Mouse (Mus musculus): ENCODE results near the gene Gadl1. TPM values are rescaled to one million over a fixed set of nuclear protein-coding genes. Genes with fewer than 3 reads are reported as not detected.

Gene Gadl1
- total RNA-seq, 1 experiment from 2014 or later: not detected

DNA sequence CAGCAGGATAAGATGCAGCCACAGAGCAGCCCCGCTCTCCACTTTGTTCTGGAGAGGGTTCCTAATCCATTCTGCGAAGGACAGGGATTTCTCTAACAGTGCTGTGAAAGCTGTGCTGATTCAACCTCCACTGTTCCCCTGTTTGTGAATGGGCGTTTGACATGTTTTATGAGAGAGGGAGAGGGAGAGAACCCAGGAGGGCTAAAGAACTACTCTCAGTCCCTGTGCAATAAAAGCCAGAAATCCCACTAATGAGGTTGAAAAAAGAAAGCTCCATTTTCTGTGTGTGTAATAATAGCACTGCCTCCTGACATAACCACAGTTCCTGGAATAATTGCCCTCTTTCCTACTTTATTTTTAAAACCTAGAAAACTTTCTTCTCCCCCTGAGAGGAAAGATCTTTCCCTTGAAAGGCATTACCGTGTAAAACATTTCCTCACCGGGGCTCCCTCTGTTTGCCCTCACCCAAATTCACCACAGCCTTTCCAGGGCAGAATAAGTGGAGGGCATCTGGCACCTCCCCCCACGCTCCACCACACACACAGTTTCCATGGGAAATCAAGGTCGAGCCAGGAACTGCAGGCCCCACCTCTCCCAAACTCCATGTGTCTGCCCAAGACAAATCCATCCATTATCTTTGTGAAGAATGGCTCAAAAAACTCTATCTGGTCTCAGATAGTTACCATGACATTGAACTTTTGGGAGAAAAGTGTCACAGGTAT lies 24.1 kb downstream of the Gadl1 start:
- no peak for ATAC-seq (replicated peaks; ENCODE audit: insufficient number of reproducible peaks, low FRiP score, low TSS enrichment, poor library complexity, severe bottlenecking)

DNA sequence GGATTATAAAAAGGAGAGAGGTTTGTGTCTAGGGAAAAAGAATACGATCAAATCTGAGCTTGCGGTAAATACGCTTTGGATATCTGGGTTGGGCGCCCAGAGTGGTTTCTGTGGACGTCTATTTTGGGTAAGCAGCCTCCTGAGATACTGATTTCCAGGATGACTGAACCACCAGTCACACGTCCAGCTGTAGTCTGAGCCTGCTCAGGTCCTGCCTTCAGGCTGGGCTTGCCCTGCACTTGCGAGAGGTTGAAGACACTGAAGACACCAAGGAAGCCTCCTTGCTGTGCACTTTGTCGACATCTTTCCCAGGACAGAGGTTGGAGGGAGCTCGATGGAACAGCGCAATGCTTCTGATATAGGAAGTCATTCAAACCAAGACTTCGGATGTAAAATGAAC lies 25.0 kb downstream of the Gadl1 start:
- no peak for ATAC-seq (replicated peaks; ENCODE audit: insufficient number of reproducible peaks, low FRiP score, low TSS enrichment, poor library complexity, severe bottlenecking)

DNA sequence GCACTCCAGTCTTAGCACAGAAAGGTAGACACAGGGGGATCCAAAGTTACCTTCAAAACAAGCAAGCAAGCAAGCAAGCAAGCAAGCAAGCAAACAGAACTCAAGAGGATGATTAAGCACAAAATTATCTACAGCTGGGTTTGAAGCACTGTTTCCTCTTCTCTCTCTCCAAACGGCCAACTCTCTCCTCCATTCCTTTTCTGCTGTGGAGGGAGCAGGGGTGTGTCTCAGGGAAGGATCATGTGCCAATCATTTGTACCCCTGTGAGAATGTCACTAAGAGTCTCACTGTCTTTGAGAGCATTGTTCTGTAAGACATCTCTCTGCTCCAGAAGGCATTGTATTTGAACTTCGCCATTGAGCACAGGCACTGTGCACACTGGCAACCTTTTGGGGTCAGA lies 27.1 kb downstream of the Gadl1 start:
- no peak for ATAC-seq (replicated peaks; ENCODE audit: insufficient number of reproducible peaks, low FRiP score, low TSS enrichment, poor library complexity, severe bottlenecking)

DNA sequence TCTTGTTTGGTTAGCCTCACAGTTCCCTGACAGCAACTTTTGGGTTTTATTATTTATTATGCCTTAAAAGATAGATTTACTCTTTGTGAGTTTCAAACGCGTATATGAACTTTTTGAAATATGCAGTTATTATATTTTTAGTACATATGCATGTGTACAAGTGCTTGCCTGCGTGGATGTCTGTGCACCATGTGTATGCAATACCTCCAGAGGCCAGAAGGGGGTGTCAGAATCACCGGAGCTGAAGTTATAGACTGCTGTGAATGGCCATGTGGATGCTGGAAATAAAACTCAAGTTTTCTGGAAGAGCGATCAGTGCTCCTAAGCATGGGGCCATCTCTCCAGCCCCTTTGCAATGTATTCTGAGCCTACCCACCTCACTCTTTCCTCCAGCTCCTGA lies 28.7 kb downstream of the Gadl1 start:
- ATAC-seq (replicated peaks; ENCODE audit: insufficient number of reproducible peaks, low FRiP score, low TSS enrichment, poor library complexity, severe bottlenecking): no peak

DNA sequence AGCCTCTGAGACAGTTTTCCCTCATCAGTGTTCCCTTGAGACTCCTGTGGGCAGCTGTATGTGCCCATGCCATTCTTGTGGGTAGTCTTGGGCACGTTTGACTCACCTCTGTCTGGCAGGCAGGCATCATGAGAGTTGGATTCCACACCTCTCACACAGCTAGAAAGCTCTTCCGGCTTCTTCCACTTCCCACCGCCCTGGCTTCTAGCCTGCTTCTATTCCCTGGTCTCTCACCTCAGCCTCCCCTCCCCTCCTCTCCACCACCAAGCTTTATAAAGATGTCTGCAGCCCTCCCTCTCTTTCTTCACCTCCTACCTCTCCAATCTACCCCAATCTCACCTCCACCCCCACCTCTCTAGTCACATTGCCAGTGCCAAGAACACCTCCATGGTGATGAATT lies 30.2 kb downstream of the Gadl1 start:
- ATAC-seq (replicated peaks; ENCODE audit: insufficient number of reproducible peaks, low FRiP score, low TSS enrichment, poor library complexity, severe bottlenecking): no peak

DNA sequence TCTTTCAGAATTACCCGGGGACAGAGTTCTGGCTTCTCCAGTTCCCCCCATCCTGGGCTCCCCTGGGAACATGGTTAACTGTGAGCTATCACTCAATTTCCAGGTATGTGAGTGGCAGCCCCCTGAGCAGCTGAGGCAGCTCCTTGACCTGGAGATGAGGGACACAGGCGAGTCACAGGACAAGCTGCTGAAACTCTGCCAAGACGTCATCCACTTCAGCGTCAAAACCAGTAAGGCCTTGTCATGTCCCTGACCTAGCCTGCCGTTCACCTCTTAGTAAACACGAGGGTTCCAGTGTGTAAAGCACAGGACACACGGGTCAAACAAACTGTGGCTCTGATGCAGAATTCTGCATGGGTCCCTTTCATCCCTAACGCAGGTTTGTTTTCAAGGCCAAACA lies 31.9 kb downstream of the Gadl1 start:
- ATAC-seq (replicated peaks; ENCODE audit: insufficient number of reproducible peaks, low FRiP score, low TSS enrichment, poor library complexity, severe bottlenecking): no peak

DNA sequence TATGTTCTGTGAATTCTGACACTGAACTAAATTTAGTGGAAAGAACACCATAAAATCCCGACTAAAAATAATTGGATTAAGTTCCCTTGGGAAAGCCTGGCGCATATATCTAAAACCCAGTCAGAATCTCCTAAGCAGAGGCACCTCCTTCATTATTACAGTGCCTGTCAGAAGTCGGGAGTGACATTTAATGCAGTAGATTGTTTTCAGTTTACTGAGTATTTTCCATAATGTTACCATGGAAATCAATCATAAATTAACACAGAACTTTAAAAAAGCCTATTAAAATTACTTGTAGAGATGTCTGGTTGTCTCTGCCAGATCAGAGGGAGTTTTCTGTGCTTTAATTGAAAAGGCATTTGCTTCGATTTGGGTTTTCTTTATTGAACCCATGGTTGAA lies 33.2 kb downstream of the Gadl1 start:
- no peak for ATAC-seq (replicated peaks; ENCODE audit: insufficient number of reproducible peaks, low FRiP score, low TSS enrichment, poor library complexity, severe bottlenecking)

DNA sequence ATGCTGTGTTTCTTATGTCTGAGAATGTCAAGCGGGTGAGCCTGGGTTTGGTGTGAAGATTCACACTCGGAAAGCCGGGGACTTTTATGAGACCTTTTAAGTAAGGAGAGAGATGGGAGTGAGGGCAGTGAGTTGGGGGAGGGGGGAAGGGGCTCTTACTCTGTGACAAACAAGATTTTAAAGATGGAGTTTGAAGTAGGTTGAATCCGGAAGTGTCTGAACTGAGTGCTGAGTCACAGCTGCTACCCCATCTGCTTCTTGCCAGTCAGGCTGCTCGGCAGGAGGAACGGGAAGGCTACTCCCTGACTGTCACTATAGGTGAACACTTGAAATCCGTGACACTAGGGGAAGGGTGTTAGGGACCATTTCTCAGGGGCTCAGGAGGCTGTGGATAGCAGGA lies 33.7 kb downstream of the Gadl1 start:
- no peak for ATAC-seq (replicated peaks; ENCODE audit: insufficient number of reproducible peaks, low FRiP score, low TSS enrichment, poor library complexity, severe bottlenecking)

DNA sequence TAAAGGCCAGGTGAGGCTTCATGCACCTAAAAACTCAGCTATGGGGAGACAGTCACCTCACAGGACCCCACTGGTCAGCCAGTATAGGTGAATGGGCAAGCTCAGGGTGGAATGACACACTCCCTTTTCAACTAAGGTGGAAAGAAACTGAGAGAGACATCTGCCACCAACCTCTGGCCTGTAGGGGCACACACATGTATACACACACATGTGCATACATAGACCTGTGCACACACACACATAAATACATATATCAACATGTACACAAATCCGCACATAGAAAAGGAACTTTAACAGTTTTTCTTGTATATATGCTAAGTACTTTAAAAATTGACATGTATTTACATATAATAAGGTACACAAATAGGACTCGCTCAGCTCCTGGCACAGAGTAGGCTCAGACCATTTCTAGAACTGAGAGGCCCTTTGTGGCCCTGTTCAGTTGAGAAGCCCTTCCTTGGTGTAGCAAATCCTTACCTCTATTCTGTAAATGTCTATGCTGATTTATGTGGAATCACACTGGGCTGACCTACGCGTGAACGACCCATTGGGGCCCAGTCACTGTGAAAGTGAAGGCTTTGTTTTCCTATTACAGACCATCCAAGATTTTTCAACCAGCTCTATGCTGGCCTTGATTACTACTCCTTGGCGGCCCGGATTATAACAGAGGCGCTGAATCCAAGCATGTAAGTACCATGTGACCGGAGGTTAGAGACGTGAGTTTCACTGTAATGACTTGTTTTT lies 34.5 kb downstream of the Gadl1 start:
- no peak for ATAC-seq (replicated peaks; ENCODE audit: insufficient number of reproducible peaks, low FRiP score, low TSS enrichment, poor library complexity, severe bottlenecking)

DNA sequence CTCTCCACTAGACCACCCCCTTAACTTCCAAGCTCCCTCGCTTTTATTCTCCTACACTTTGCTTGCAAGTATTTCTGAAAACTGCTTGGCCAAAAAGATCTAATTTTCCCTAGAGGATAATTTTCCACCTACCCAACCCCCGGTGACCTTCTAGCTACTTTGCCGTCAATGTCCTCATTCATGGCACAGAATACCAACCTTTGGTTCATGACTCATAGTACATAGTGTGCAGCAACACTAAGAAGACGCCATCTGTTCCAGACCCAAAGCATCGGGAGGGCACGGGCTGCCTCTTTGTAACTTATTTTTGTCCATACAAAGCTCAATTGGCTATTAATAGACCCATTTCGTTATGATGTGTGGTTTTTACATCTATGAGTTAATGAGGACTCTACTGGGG lies 55.8 kb downstream of the Gadl1 start:
- no peak for ATAC-seq (replicated peaks; ENCODE audit: insufficient number of reproducible peaks, low FRiP score, low TSS enrichment, poor library complexity, severe bottlenecking)

DNA sequence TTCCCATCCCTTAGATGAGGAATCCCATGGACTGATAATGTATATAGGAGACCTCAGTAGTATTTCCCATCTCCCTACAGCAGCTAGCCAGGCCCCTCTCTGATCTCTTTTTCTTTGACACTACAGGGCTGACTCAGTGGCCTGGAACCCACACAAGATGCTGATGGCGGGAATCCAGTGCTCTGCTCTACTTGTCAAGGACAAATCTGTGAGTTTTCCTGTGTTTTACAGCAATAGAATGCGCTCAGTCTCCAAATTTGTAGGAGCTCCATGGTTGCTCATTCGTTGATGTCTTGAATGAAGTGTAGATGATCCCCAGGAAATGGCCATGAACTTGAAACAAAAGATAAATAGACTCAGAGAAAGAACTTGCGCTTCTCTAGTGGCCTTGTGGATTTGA lies 56.9 kb downstream of the Gadl1 start:
- ATAC-seq (replicated peaks; ENCODE audit: insufficient number of reproducible peaks, low FRiP score, low TSS enrichment, poor library complexity, severe bottlenecking): no peak

DNA sequence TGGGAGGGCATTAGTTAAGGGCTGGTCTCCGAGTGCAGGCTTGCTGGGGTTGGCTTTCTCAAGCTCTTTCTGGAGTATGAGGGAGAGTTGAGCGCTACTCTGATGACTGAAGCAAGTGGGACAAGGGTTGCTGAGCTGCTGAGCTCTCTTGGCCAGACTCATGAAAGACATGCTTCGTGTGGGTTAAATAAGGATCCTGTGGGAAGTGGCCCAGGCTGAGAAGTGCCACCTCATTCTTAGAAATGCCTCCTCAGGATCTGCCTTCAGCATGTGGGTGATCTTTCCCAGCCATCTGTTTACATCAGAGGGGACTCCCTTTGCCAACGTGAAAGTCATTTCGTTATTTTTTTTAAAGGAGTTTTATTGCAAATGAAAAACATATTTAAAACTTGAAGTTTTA lies 57.5 kb downstream of the Gadl1 start:
- ATAC-seq (replicated peaks; ENCODE audit: insufficient number of reproducible peaks, low FRiP score, low TSS enrichment, poor library complexity, severe bottlenecking): no peak

DNA sequence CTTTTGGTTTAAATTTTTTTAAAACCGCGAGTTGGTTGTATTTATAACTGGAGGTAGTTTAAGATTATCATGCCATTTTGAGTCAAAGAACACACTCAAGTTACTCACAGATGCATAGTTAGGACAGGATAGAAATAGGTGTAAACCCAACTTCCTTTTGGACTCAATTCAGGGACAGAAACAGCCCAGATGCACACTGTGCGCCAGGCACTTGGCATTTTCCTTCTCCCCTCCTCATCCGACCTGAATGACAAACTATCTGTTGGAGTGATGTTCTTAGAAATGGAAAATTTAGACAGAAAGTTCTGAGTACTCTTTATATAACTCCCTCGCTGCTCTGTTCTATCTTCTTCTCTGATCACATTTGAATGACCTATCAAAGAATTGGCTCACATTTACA lies 58.4 kb downstream of the Gadl1 start:
- no peak for ATAC-seq (replicated peaks; ENCODE audit: insufficient number of reproducible peaks, low FRiP score, low TSS enrichment, poor library complexity, severe bottlenecking)

DNA sequence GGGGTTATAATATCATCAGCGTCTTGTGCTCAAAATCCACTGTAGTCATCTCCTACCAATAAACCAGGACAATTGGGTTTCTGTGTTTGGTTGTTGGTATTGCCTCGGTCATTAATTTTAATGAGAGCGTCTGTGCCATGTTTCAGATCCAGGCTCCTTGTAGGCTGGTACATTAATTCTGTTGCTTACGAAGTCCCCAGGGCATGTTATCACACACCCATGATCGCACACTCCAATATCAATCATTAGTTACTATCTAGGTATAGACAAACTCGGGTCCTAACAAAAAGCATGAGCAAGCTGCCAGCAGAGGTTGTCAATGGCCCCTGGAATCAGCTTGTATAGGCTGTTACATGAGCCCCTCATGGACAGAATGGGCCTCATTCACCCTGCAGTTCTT lies 67.6 kb downstream of the Gadl1 start:
- no peak for ATAC-seq (replicated peaks; ENCODE audit: insufficient number of reproducible peaks, low FRiP score, low TSS enrichment, poor library complexity, severe bottlenecking)

DNA sequence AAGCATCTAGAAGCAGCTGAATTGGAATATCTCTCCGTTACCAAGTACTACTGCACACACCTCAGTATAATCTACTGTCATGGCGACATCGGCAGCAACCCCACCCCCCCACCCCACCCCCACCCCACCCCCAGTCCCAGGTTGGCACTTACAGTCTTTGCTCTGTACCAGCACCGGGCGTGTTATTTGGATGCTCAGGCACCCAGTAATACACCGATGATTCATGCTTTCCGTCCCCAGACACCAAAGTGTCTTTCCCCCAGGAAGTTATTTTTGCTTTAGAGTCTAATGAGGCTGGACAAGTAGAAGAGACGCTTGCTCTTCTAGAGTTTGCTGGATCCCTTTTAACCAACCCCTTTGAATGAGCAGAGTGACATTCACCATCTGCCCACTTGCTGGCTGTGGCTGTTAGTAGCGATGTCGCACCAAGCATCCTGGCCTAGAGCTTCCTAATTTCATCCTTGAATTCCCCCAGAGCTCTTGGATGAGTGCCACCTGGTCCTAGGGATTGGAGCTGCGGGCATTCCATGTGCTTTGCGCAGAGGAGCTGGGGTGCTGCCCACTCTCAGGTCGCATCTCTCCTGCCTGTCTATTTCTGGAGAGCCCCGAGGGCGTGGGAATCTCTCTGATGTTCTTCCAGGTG lies 68.5 kb downstream of the Gadl1 start:
- no peak for ATAC-seq (replicated peaks; ENCODE audit: insufficient number of reproducible peaks, low FRiP score, low TSS enrichment, poor library complexity, severe bottlenecking)

DNA sequence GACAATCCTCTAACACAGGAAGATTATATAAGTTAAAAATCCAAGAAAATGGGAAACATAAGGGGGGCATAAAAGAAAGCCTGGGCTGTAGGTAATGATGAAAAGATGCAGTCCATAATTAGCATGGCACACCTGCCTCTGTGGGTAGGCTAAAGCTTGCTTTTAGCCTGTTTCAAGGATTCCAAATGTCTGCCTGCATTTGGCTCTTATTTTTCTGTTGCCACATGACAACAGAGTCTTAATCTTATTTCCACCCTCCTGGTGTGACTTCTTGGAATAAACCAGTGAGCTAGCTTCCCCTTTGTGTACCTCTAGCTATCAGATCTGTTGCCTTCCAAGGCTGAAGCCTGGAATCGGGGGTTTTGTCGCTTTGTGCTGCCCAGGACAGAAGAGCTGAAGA lies 69.2 kb downstream of the Gadl1 start:
- ATAC-seq (replicated peaks; ENCODE audit: insufficient number of reproducible peaks, low FRiP score, low TSS enrichment, poor library complexity, severe bottlenecking): no peak

DNA sequence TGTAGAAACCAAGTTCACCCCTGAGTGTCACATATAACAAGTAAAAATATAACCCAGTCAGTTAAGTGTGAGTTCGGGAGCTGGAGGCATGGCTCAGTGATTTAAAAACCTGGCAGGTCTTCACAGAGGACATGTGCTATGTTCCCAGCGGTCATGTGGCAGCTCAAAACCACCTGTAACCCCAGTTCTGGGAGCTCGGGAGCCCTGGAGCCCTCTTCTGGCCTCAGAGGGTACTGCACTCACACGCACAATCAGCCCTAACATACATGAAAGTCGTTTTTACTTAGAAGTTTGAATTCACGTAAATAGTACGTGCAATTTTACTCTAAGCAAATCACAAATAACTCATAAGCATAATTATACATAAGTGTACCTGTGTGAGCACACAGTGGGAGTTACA lies 81.4 kb downstream of the Gadl1 start:
- no peak for ATAC-seq (replicated peaks; ENCODE audit: insufficient number of reproducible peaks, low FRiP score, low TSS enrichment, poor library complexity, severe bottlenecking)

DNA sequence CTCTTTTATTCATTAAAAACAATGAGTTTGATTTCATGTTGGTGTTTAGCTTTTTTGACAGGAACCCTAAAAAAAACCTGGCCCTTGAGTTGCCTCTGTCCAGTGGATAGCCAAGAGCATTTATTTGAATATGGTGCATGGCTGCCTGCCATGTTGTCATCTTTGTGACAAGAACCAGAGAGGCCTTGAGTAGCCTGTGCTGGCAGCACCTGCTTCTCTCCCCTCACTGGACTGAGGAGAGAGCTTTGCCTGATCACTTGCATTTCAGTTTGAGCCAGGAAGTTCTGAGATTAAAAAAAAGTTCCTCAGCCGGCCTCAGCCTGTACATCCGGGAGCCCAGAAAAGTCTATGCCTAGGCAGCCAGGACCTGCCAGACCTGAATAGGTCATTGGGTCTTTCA lies 85.5 kb downstream of the Gadl1 start:
- ATAC-seq (replicated peaks; ENCODE audit: insufficient number of reproducible peaks, low FRiP score, low TSS enrichment, poor library complexity, severe bottlenecking): no peak

DNA sequence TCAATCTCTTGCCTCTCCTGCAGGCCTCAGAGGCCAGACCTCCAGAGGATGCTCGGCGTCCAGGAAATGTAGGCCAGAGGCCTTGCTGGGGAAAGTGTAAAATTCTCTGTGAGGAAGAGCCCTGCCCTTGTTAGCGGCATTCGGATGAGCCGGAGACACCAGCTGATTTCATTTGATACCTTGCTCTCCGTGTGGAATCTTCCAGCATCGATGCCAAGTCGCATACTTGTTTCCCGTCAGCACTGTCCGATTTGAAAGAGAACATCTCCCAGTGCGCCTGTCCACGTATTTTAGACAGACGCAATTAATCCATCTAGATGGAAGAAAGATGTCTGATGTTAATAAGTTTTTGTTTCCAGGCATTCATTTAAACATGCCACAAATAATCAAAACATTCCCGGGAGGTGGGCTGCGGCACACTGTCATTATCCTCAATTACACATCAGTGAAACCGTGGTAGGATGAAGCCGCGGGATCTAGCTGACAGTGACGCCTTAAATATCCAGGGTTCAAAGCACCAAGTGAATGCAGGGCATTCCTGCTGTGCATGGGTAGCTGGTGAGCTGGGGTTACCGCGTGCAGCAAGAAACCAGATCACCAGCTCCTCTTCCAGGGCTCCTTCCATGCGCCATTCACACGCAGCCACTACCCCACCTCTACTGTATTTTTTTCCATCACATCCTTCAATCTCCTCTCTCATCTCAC lies 86.8 kb downstream of the Gadl1 start:
- no peak for ATAC-seq (replicated peaks; ENCODE audit: insufficient number of reproducible peaks, low FRiP score, low TSS enrichment, poor library complexity, severe bottlenecking)

DNA sequence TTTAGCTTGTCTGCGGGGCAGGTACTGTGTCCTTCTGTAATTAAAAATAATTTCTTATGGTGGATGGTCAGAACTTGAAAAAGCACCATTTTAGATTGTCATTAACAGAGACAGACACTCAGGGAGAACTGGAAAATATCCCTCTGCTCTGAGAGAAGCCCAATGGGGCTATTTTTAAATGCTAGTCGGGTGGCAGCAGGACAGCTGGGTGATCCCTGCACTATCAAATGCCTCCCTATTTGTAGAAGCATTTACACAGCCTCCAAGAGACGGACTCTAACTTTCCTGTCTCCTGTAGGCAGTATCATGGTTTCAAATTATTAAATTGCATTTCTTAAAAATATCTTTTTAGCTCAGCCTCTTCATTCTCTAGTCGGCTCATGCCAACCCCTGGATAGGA lies 89.1 kb downstream of the Gadl1 start:
- no peak for ATAC-seq (replicated peaks; ENCODE audit: insufficient number of reproducible peaks, low FRiP score, low TSS enrichment, poor library complexity, severe bottlenecking)

Measured in monocyte, adult 5-6 weeks (primary cell).